Mouse (Mus musculus): ENCODE results near the gene Ftsj1.

Ftsj1 gene

GRCm38 (mm10) chrX:8218114-8218513 is 34.1 kb downstream of the Ftsj1 start:
- no peak for DNase-seq (ENCODE audit: low spot score)

- peak; percentile 26 for DNase-seq (ENCODE audit: low spot score)
Observed at GRCm38 (mm10) chrX:8217383-8217782, 34.8 kb downstream of the Ftsj1 start.

- no peak for DNase-seq (ENCODE audit: low spot score)
Observed at GRCm38 (mm10) chrX:8211490-8212207, 40.6 kb downstream of the Ftsj1 start.

GRCm38 (mm10) chrX:8209720-8210119 is 42.5 kb downstream of the Ftsj1 start:
- no peak for DNase-seq (ENCODE audit: low spot score)

GRCm38 (mm10) chrX:8207224-8207623 is 45.0 kb downstream of the Ftsj1 start:
- DNase-seq (ENCODE audit: low spot score), result no peak

- no peak for DNase-seq (ENCODE audit: low spot score)
Observed at GRCm38 (mm10) chrX:8206694-8207197, 45.5 kb downstream of the Ftsj1 start.

GRCm38 (mm10) chrX:8206015-8206693 is 46.1 kb downstream of the Ftsj1 start, which contains the start of gene Porcn:
Gene Porcn (minus strand): TSS chrX:8206525.
- peak; percentile 77 for DNase-seq (ENCODE audit: low spot score)

- DNase-seq (ENCODE audit: low spot score), result no peak
Observed at GRCm38 (mm10) chrX:8205551-8205950, 46.7 kb downstream of the Ftsj1 start.

GRCm38 (mm10) chrX:8205088-8205487 is 47.1 kb downstream of the Ftsj1 start:
- DNase-seq (ENCODE audit: low spot score), result no peak

- no peak for DNase-seq (ENCODE audit: low spot score)
Observed at GRCm38 (mm10) chrX:8204076-8204475, 48.1 kb downstream of the Ftsj1 start.

GRCm38 (mm10) chrX:8203105-8203504 is 49.1 kb downstream of the Ftsj1 start:
- no peak for DNase-seq (ENCODE audit: low spot score)

- DNase-seq (ENCODE audit: low spot score), result no peak
Observed at GRCm38 (mm10) chrX:8193419-8193723, 58.8 kb downstream of the Ftsj1 start, which contains the start of gene Ebp. Gene Ebp (minus strand): TSS chrX:8193512.

GRCm38 (mm10) chrX:8192640-8193418 is 59.4 kb downstream of the Ftsj1 start:
- DNase-seq (ENCODE audit: low spot score), result peak; percentile 74

GRCm38 (mm10) chrX:8192126-8192639 is 60.0 kb downstream of the Ftsj1 start:
- no peak for DNase-seq (ENCODE audit: low spot score)

Data from testis, postnatal 14 days (tissue).